Mouse (Mus musculus) small intestine, adult 2 months (tissue): ENCODE data around the gene Rap2a.

Experiments
- CTCF ChIP-seq: fragments of 200-500 bp; IDR thresholded peaks from 2 replicates; pipeline ENCODE4 v1.5.1; 2012; ENCODE audit warnings: low read depth, mild to moderate bottlenecking, control low read depth, inconsistent platforms, low read length, moderate library complexity, mixed read lengths; ENCODE audit not compliant: insufficient replicate concordance, insufficient read length; ENCODE audit errors: extremely low read depth
- POLR2A ChIP-seq: fragments of 200-500 bp; IDR thresholded peaks from 2 replicates; pipeline ENCODE4 v1.6.1; 2012; ENCODE audit warnings: low read depth, mild to moderate bottlenecking, control low read depth, inconsistent platforms, low read length, moderate library complexity

GRCm38 (mm10) chr14:120463938-120464727, 14.1 kb upstream of the Rap2a start:
- TF ChIP-seq POLR2A (no peak), CTCF (no peak)
